Mouse (Mus musculus): ENCODE data around the gene Ptcd1.

DNA sequence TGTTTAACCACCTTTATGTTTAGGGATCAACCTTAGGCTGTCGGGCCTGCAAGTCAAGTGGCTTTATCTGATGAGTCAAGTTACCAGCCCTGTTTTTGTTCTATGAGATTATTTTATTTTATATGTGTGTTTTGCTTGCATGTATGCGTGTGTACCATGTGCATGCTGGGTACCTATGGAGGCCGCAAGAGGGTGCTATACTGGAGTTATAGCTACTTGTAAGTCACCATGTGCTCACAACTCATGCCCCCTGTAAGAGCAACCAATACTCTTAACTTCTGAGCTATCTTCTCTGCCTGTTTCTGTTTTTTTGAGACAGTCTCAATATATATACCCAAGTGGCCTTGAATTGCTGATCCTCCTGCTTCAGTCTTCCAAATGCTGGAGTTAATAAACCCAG, 46.6 kb upstream of the Ptcd1 start:
- no peak for TF ChIP-seq CTCF (conservative IDR thresholded peaks at IDR 0.05; ENCODE audit: insufficient read depth, insufficient read length, low read depth, low read length)
- no peak for TF ChIP-seq POLR2A (IDR thresholded peaks at IDR 0.05; ENCODE audit: low read depth, low read length)

Measured in kidney, adult 2 months (tissue).